Mouse (Mus musculus) stomach, embryonic 15.5 days (tissue): ENCODE data around the gene Il1rapl1. TPM values are rescaled to one million over a fixed set of nuclear protein-coding genes. Genes with fewer than 3 reads are reported as not detected.
A peak's percentile ranks its signal among the peaks of the same experiment; 100 is the strongest.

ENCODE experiments used
- ATAC-seq: fragments of 200-750 bp; cut with Nextera tagmentation; 2 replicates; pipeline ENCODE4 v1.8.0; 2017; ENCODE audit warnings: low read depth, moderate number of reproducible peaks, moderate TSS enrichment; ENCODE audit not compliant: insufficient read depth, low FRiP score
- H3K27ac ChIP-seq: fragments of 300-500 bp; sonication (generic); 2 replicates; pipeline ENCODE4 v1.5.1; 2015; ENCODE audit warnings: mild to moderate bottlenecking, inconsistent platforms
- H3K27me3 ChIP-seq: fragments of 300-500 bp; sonication (generic); replicated peaks from 2 replicates; pipeline ENCODE4 v1.6.1; 2015; ENCODE audit warnings: inconsistent platforms
- H3K36me3 ChIP-seq: fragments of 300-500 bp; sonication (generic); 2 replicates; pipeline ENCODE4 v1.6.1; 2015; ENCODE audit warnings: inconsistent platforms
- H3K4me1 ChIP-seq: fragments of 300-500 bp; sonication (generic); 2 replicates; pipeline ENCODE4 v1.6.1; 2015; ENCODE audit warnings: inconsistent platforms
- H3K4me2 ChIP-seq: fragments of 300-500 bp; sonication (generic); 2 replicates; pipeline ENCODE4 v1.6.1; 2015; ENCODE audit warnings: mild to moderate bottlenecking, inconsistent platforms
- H3K4me3 ChIP-seq: fragments of 300-500 bp; sonication (generic); replicated peaks from 2 replicates; pipeline ENCODE4 v1.5.1; 2015; ENCODE audit warnings: inconsistent platforms
- H3K9ac ChIP-seq: fragments of 300-500 bp; sonication (generic); 2 replicates; pipeline ENCODE4 v1.6.1; 2015; ENCODE audit warnings: inconsistent platforms
- H3K9me3 ChIP-seq: fragments of 300-500 bp; sonication (generic); 2 replicates; pipeline ENCODE4 v1.6.1; 2016; ENCODE audit warnings: inconsistent platforms
- WGBS: fragments of 180-500 bp; shearing (Covaris S2); methylation state at CpG from one replicate; pipeline ENCODE4 v1.1.7; 2015; 5-methylcytosine and 5-hydroxymethylcytosine counted together
- polyA plus RNA-seq: library from polyadenylated mRNA; unstranded; fragments of >200 nt; fragmentation: Nextera tagmentation; extraction: Ambion mirVana; gene quantifications from 2 replicates; pipeline ENCODE4 v1.2.1, GENCODE M21; 2015

The Il1rapl1 gene
- 1.4 and 1.7 TPM in 2 replicates for polyA plus RNA-seq

DNA sequence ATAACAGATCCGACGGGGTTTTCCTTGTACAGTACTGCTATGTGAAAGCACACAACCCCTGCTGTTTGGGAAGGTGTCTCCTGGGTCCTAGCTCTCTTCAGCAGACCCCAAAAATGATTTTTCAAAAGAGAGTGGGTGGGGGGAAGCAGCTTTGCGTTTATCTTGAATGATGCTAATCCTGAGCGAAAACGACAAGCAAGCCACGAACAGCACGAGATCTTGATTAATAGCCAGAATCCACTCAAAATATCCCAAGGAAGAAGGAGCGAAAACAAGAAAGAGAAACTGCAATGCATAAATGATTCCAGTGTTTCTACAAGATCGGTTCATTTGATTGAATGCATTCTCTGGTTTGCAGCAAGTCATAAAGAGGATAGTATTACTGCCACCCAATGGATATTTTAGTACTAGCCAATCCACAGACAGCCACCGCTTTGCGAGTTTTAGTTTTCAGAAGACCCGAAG, at the start of gene Il1rapl1:
Il1rapl1 (minus strand) TSS at position 37 of the 465 bp plus-strand sequence.
- no peaks in the 10 kb centered on the region for H3K9me3 ChIP-seq
- WGBS: 20% methylated on average over 12 of the region's 12 CpGs
- ATAC-seq: no peak

DNA sequence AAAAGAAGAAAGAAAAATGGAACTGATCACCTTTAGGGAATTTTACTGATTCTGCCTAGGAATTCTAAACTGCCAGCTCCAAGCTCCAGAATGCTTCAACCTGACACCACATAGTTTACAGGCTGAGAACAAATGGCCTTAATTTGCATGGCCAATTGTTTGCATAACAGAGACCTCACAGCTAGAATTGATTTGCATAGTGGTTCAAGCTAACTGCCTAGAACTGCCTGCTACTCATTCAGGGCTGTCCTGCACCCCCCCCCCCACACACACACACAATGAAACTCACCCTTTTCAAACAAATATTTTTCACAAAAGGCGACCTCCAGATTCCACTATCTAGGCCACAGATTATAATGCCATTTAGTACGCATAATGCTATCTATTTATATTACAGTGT, 42.6 kb upstream of the Il1rapl1 start:
- ATAC-seq: no peak
- Histone ChIP-seq H3K4me3 (no peak overlapping the region), H3K27me3 (no peaks in the 10 kb centered on the region), H3K4me1 (no peaks in the 10 kb centered on the region), H3K27ac (no peak overlapping the region), H3K9me3 (no peaks in the 10 kb centered on the region), H3K4me2 (no peak overlapping the region), H3K9ac (no peak overlapping the region), H3K36me3 (no peaks in the 10 kb centered on the region)
- WGBS: 38% methylated on average over 2 of the region's 2 CpGs

More for the DNA sequence above, at the start of gene Il1rapl1:
- no peak within 1 kb of the TSS for H3K27ac ChIP-seq
- H3K9ac ChIP-seq: no peak within 1 kb of the TSS
- H3K27me3 ChIP-seq: no peaks in the 10 kb centered on the region
- H3K36me3 ChIP-seq: no peaks in the 10 kb centered on the region
- H3K4me2 ChIP-seq: peak within 1 kb of the TSS; percentile 44
- peak within 1 kb of the TSS; percentile 38 for H3K4me3 ChIP-seq
- H3K4me1 ChIP-seq: no peaks in the 10 kb centered on the region

DNA sequence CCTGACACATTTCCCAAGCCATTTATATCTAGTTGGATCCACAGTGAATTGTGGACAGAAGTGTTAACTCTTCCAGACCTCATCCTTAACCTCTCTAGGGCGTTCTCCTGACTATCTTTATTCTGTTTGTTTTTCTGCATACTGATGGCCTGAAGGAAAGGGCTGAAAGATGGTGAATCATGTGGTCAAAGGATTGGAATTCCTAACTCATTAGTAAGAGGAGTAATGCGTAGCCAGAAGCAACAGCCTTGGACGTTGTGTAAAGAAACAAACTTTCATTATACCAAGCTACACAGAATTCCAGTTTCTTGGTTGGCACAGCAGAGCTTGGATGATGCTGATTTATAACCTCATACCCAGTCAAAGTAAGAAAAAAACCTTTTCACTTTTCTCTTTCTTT, 10.2 kb upstream of the Il1rapl1 start:
- H3K9ac ChIP-seq: no peak overlapping the region
- no peaks in the 10 kb centered on the region for H3K9me3 ChIP-seq
- 38% methylated on average over 3 of the region's 3 CpGs for WGBS
- H3K4me3 ChIP-seq: no peak overlapping the region
- no peak overlapping the region for H3K4me2 ChIP-seq
- no peaks in the 10 kb centered on the region for H3K4me1 ChIP-seq
- no peak for ATAC-seq
- H3K27me3 ChIP-seq: no peaks in the 10 kb centered on the region
- H3K36me3 ChIP-seq: no peaks in the 10 kb centered on the region
- H3K27ac ChIP-seq: no peak overlapping the region

GRCm38 (mm10) chrX:88120070-88120469, 4.6 kb upstream of the Il1rapl1 start:
- ATAC-seq: no peak
- H3K4me1 ChIP-seq: no peaks in the 10 kb centered on the region
- no peak overlapping the region for H3K4me3 ChIP-seq
- H3K27me3 ChIP-seq: no peaks in the 10 kb centered on the region
- H3K4me2 ChIP-seq: no peak overlapping the region
- H3K9me3 ChIP-seq: no peaks in the 10 kb centered on the region
- H3K27ac ChIP-seq: no peak overlapping the region
- WGBS: 64% methylated on average over 3 of the region's 3 CpGs
- no peak overlapping the region for H3K9ac ChIP-seq
- no peaks in the 10 kb centered on the region for H3K36me3 ChIP-seq

DNA sequence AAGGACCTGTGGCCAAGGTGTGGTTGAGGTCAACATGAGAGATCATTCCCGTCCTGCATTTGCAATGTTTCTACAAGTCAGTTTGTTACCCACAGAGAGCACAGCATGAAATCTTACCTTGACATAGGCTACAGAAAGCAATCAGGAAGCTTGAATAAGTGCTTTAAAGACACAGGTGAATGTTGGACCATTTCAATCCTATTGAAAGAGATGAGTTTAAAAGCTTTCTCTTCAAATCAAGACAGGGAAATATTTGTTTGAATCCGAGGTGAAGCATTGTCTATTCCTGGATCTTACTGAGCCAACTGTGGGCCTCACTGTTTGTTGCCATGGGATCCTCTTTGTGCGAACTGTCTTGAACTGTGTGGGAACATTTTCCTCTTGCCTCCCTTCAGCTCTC, 2.4 kb upstream of the Il1rapl1 start:
- Histone ChIP-seq H3K27me3 (no peaks in the 10 kb centered on the region), H3K9me3 (no peaks in the 10 kb centered on the region), H3K4me2 (no peak overlapping the region), H3K27ac (no peak overlapping the region), H3K4me3 (no peak overlapping the region), H3K4me1 (no peaks in the 10 kb centered on the region), H3K36me3 (no peaks in the 10 kb centered on the region), H3K9ac (no peak overlapping the region)
- ATAC-seq: no peak
- 52% methylated on average over 3 of the region's 3 CpGs for WGBS

DNA sequence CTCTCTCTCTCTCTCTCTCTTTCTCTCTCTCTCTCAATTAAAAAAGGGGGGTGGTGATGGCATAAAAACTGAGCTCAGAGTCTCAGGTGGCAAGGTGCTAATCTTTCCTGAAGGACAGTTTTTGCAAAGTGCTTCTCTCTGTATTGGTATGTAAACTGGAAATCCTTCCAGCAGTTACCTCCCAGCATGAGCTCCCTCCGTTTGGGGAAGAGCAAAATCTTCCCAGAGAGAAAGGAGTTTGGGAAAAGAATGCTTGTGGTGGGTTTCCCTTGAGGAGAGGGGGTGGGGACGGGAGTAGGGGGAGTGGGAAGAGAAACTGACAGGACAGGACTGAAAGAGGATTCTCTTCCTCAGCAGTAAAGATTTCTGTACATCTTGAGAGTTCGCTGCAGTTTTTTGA, 881 bp upstream of the Il1rapl1 start:
- no peak for ATAC-seq
- peak overlapping the region; percentile 38 for H3K4me3 ChIP-seq
- peak overlapping the region; percentile 44 for H3K4me2 ChIP-seq
- H3K4me1 ChIP-seq: no peaks in the 10 kb centered on the region
- no peak overlapping the region for H3K9ac ChIP-seq
- H3K36me3 ChIP-seq: no peaks in the 10 kb centered on the region
- no peak overlapping the region for H3K27ac ChIP-seq
- no peaks in the 10 kb centered on the region for H3K27me3 ChIP-seq
- WGBS: 10% methylated on average over 3 of the region's 3 CpGs
- no peaks in the 10 kb centered on the region for H3K9me3 ChIP-seq

DNA sequence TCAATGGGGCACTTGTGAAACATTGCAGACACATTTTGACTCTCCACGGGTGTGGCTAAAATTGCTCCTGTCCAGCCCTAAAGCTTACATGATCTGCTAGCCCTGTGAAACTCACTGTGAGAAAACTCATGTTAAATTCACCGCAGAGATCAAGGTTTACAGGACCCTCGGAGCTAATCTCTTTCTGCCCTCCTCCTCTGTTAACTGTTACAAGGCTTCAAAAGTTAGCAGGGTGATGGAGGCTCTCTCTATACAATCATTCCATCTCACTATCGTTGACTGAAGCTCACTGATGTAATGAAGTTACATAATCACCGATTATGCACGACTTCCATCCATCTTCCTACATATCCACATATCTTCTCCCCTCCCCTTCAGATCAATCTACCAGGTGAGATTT, 1.9 kb downstream of the Il1rapl1 start:
- Histone ChIP-seq H3K4me1 (no peaks in the 10 kb centered on the region), H3K4me2 (peak overlapping the region; percentile 25; the same call in 1 of the 2 replicates), H3K9me3 (no peaks in the 10 kb centered on the region), H3K27me3 (no peaks in the 10 kb centered on the region), H3K9ac (no peak overlapping the region), H3K4me3 (peak overlapping the region; percentile 9; the same call in 1 of the 2 replicates), H3K36me3 (no peaks in the 10 kb centered on the region), H3K27ac (no peak overlapping the region)
- no peak for ATAC-seq
- WGBS: 45% methylated on average over 6 of the region's 6 CpGs

- Histone ChIP-seq H3K27me3 (no peaks in the 10 kb centered on the region), H3K4me2 (no peak overlapping the region), H3K4me3 (no peak overlapping the region), H3K4me1 (no peaks in the 10 kb centered on the region), H3K9me3 (no peaks in the 10 kb centered on the region), H3K36me3 (no peaks in the 10 kb centered on the region), H3K27ac (no peak overlapping the region), H3K9ac (no peak overlapping the region)
- no peak for ATAC-seq
- WGBS: 25% methylated on average over 2 of the region's 2 CpGs
These were observed 3.2 kb downstream of the Il1rapl1 start for GRCm38 (mm10) chrX:88112254-88112653.

DNA sequence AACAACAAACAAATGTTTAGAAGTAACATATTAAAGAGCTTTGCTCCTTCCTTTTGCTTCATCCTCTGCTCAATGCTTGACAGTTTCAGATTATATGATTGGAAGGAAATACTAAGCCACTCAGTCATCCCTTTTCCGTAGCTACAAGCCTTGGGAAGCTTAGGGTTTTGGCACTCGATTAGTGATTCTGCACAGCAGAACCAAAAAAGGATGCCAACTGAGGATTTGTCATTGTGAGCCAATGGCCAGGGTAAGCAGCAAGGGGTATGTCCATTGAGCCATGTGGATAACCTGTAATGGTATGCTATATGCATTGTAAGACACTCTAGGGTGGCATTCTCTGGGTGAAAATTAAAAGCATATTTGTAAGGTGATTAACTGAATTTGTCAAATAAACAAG, 5.7 kb downstream of the Il1rapl1 start:
- H3K4me3 ChIP-seq: no peak overlapping the region
- no peaks in the 10 kb centered on the region for H3K4me1 ChIP-seq
- no peak overlapping the region for H3K9ac ChIP-seq
- no peaks in the 10 kb centered on the region for H3K9me3 ChIP-seq
- H3K4me2 ChIP-seq: no peak overlapping the region
- H3K36me3 ChIP-seq: no peaks in the 10 kb centered on the region
- no peaks in the 10 kb centered on the region for H3K27me3 ChIP-seq
- no peak overlapping the region for H3K27ac ChIP-seq
- no peak for ATAC-seq
- WGBS: 75% methylated on average over 2 of the region's 2 CpGs

DNA sequence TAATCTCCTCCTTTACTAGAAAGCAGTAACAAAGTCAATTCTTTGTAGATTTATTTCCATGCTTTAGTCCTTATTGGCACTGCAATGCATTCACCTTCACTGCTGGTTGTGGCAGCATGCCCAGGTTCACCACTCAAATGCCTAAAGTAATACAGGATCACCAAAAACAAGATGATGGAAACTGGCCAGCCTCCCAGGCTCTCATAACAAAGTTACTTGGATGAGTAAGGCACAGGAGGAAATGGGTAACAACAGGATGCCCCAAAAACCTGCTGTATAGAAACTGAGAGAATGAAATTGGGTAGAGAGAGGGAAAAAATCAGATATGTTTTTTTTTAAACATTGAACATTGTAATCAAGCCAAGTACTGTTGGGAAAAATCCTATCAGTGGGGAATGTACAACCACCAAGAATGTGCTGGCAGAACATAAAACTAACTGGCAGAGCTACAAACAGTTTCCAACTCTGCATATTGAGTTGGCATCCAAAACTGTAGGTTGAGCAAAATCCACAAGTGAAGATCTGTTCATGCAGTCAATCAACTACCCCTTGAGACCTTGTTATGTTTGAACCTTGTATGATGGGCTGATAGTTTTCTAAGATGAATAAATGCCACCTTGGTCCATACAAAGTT, 21.4 kb downstream of the Il1rapl1 start:
- Histone ChIP-seq H3K4me1 (no peaks in the 10 kb centered on the region), H3K9ac (no peak overlapping the region), H3K27ac (no peak overlapping the region), H3K9me3 (no peaks in the 10 kb centered on the region), H3K27me3 (no peaks in the 10 kb centered on the region), H3K4me3 (no peak overlapping the region), H3K36me3 (no peaks in the 10 kb centered on the region), H3K4me2 (no peak overlapping the region)
- no peak for ATAC-seq

DNA sequence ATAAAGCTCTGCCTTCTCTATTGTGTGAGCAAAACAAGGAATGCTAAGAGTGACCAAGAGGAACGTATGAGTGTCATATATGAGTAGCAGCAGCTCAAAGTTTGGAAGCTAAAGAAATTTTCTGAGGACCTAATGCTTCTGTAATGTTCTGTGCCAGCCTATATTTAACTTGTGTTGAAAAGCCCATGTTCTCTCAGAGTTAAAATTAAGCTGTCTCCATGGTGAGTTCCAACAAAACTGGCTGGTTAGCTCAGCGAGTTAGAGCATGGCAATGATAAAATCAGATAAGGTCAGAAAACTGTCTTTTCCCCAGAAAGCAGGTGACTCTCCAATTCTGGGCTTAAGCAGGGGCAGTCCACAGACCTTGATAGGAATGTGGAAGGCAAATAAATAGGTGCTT, 25.6 kb downstream of the Il1rapl1 start:
- no peak overlapping the region for H3K27ac ChIP-seq
- WGBS: 58% methylated on average over 2 of the region's 2 CpGs
- H3K4me1 ChIP-seq: no peaks in the 10 kb centered on the region
- no peaks in the 10 kb centered on the region for H3K9me3 ChIP-seq
- no peak overlapping the region for H3K9ac ChIP-seq
- no peak overlapping the region for H3K4me2 ChIP-seq
- no peak overlapping the region for H3K4me3 ChIP-seq
- H3K36me3 ChIP-seq: no peaks in the 10 kb centered on the region
- H3K27me3 ChIP-seq: no peaks in the 10 kb centered on the region
- ATAC-seq: no peak

DNA sequence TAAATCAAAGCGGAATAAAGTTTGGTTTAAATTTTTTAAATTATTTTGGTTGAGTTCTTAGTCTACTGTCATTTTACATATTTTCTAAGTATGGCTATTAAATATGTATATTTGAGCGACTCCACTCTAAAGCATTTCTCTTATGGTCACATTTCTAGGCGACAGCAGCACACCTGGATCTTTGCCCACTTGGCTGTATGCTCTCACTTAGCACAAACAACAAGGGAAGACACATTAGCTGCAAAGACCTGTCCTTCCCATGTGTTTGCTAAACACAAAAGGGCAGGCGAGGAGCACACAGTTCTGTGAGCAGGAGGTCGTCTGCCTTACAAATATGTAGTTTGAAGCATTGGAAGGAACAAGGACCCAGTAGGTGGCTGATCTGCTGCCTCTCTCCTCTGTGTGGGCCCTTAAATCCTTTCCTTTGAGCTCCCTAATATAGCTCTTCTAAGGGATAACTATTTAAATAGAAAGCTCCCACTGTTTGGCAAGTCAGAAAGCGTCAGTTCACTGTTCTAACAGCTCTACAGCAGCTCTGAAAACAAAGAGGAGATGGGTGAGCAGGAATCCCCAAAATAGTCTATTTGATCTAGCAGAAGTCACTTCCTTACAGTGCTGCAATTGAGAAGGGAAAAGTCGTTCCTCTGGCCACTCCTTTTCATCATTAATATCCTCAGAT, 42.6 kb downstream of the Il1rapl1 start:
- ATAC-seq: no peak
- Histone ChIP-seq H3K36me3 (no peaks in the 10 kb centered on the region), H3K4me3 (no peak overlapping the region), H3K4me2 (no peak overlapping the region), H3K27me3 (no peaks in the 10 kb centered on the region), H3K9me3 (no peaks in the 10 kb centered on the region), H3K9ac (no peak overlapping the region), H3K4me1 (no peaks in the 10 kb centered on the region), H3K27ac (no peak overlapping the region)
- 41% methylated on average over 7 of the region's 7 CpGs for whole genome bisulfite sequencing
